Mouse (Mus musculus) kidney, postnatal 0 days (tissue): ENCODE measurements around the gene Mapk9. TPM values are rescaled to one million over a fixed set of nuclear protein-coding genes. Genes with fewer than 3 reads are reported as not detected.

ENCODE experiments used
- ATAC-seq: fragments of 200-750 bp; cut with Nextera tagmentation; replicated peaks from 2 replicates; pipeline ENCODE4 v1.8.0; 2017; ENCODE audit warnings: low read depth, moderate number of reproducible peaks, moderate TSS enrichment, moderate library complexity; ENCODE audit not compliant: low FRiP score
- DNase-seq: peaks from one replicate; pipeline ENCODE4 v3.0.0-alpha.2; 2016; ENCODE audit warnings: low spot score
- H3K27ac ChIP-seq: fragments of 300-500 bp; sonication (generic); 2 replicates; pipeline ENCODE4 v1.5.1; 2014; ENCODE audit warnings: mild to moderate bottlenecking
- H3K27me3 ChIP-seq: fragments of 300-500 bp; sonication (generic); 2 replicates; pipeline ENCODE4 v1.6.1; 2014; ENCODE audit warnings: low read length, mixed read lengths; ENCODE audit not compliant: insufficient read depth
- H3K36me3 ChIP-seq: fragments of 300-500 bp; sonication (generic); 2 replicates; pipeline ENCODE4 v1.6.1; 2014; ENCODE audit warnings: low read length, mixed read lengths; ENCODE audit not compliant: insufficient read depth
- H3K4me1 ChIP-seq: fragments of 300-500 bp; sonication (generic); replicated peaks from 2 replicates; pipeline ENCODE4 v1.6.1; 2014; ENCODE audit warnings: antibody characterized with exemption, low read length, mixed read lengths; ENCODE audit not compliant: insufficient read depth
- H3K4me2 ChIP-seq: fragments of 300-500 bp; sonication (generic); 2 replicates; pipeline ENCODE4 v1.6.1; 2014; ENCODE audit warnings: mild to moderate bottlenecking, low read length, moderate library complexity, mixed read lengths
- H3K4me3 ChIP-seq: fragments of 300-500 bp; sonication (generic); replicated peaks from 2 replicates; pipeline ENCODE4 v1.5.1; 2014; ENCODE audit warnings: low read depth, low read length
- H3K9ac ChIP-seq: fragments of 300-500 bp; sonication (generic); 2 replicates; pipeline ENCODE4 v1.6.1; 2014; ENCODE audit warnings: low read depth, low read length
- H3K9me3 ChIP-seq: fragments of 300-500 bp; sonication (generic); replicated peaks from 2 replicates; pipeline ENCODE4 v1.6.1; 2016; ENCODE audit warnings: low read length, inconsistent platforms, mixed read lengths
- CTCF ChIP-seq: IDR thresholded peaks from 2 replicates; pipeline ENCODE4 v1.5.1; 2016; ENCODE audit warnings: antibody characterized with exemption, low read depth, mild to moderate bottlenecking, moderate library complexity
- WGBS: fragments of 180-500 bp; shearing (Covaris S2); extraction: QIAGEN DNeasy Blood & Tissue Kit; methylation state at CpG from one replicate; pipeline ENCODE4 v1.1.7; 2014; 5-methylcytosine and 5-hydroxymethylcytosine counted together
- polyA plus RNA-seq: library from polyadenylated mRNA; unstranded; fragments of >200 nt; fragmentation: Nextera tagmentation; extraction: Ambion mirVana; gene quantifications from 2 replicates; pipeline ENCODE4 v1.2.1, GENCODE M21; 2015

Gene Mapk9
- polyA plus RNA-seq, 1 experiment from 2014 or later = 25.5 TPM

DNA sequence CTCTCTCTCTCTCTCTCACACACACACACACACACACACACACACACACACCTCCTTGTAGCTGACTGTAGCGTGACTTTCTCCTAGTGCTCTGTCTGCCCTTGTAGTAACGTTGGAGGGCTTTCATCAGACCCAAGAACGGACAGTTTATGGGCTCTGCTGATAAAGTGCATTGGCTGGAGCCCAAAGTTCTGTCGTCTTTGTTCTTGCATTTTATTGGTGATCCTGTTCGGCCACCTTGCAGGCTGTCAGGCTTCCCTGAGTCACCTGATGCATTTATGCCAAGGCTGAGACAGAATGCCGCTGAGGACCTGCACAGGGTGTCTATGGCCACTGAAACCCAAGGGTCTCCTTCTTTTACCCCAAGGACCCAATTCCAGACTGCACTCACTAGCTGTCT is 53.5 kb downstream of the Mapk9 start:
- Histone ChIP-seq H3K4me3 (no peak overlapping the region), H3K36me3 (no peaks in the 10 kb centered on the region), H3K9me3 (no peaks in the 10 kb centered on the region), H3K4me1 (0 out of 2 replicates have a peak, but pooled peaks cover 8% of the 10 kb centered on the region), H3K27ac (no peak overlapping the region), H3K9ac (no peak overlapping the region), H3K4me2 (no peak overlapping the region), H3K27me3 (peaks cover 19% of the 10 kb centered on the region)
- WGBS = 23% methylated on average over 6 of the region's 6 CpGs
- no peak for DNase-seq
- TF ChIP-seq CTCF = no peak
- no peak for ATAC-seq

DNA sequence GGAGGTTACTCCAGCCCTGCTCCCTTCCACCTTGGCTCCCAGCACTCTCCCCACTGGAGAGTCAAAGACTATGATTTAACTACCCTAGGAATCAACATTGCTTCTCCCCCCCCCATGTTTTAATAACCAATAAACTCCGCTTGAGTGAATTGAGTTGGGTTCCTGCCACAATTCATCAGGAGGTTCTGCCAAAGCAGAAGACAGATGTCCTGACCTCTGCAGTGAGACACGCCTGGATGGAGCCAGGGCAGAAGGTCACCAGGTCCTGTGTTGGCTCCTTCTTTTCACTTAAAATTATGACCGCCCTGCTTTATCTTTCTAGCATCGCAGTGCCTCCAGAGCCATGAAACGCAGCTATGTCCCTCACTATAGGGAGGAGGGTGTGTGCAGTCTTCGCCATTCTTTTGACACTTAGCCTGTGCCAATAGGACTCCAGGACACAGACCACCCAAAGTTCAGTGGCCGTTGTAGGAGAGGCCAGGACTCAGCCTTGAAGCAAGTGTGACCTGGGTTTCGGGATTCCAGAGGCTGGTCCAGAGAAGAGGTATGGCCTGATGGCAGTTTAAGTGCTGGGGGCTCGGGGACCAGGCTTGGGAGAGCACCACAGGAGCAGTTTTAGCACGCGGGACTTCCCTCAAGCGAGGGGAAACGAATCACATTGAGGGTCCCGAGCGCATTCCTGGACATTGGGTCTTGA is 54.6 kb downstream of the Mapk9 start:
- ATAC-seq = no peak; the same call in 1 of the 2 replicates
- Histone ChIP-seq H3K4me1 (0 out of 2 replicates have a peak, but pooled peaks cover 8% of the 10 kb centered on the region), H3K27me3 (peaks cover 19% of the 10 kb centered on the region), H3K4me2 (peak overlapping the region; percentile 100), H3K4me3 (peak overlapping the region; percentile 54), H3K9me3 (no peaks in the 10 kb centered on the region), H3K27ac (no peak overlapping the region), H3K9ac (no peak overlapping the region), H3K36me3 (no peaks in the 10 kb centered on the region)
- TF ChIP-seq CTCF = no peak
- 8% methylated on average over 15 of the region's 15 CpGs for WGBS
- DNase-seq = no peak

GRCm38 (mm10) chr11:49901659-49902458 is 55.3 kb downstream of the Mapk9 start, which contains the start of gene Rasgef1c:
Gene Rasgef1c (plus strand): TSS chr11:49901835.
- peak; percentile 67 for DNase-seq
- peak within 1 kb of the TSS; percentile 54 for H3K4me3 ChIP-seq
- H3K36me3 ChIP-seq = no peaks in the 10 kb centered on the region
- no peaks in the 10 kb centered on the region for H3K9me3 ChIP-seq
- 3% methylated on average over 95 of the region's 99 CpGs for WGBS
- no peak within 1 kb of the TSS for H3K27ac ChIP-seq
- 0 out of 2 replicates have a peak, but pooled peaks cover 8% of the 10 kb centered on the region for H3K4me1 ChIP-seq
- peaks cover 19% of the 10 kb centered on the region for H3K27me3 ChIP-seq
- H3K4me2 ChIP-seq = peak within 1 kb of the TSS; percentile 100
- H3K9ac ChIP-seq = peak within 1 kb of the TSS; percentile 57
- TF ChIP-seq CTCF = peak; percentile 63
- peak; percentile 71 for ATAC-seq

GRCm38 (mm10) chr11:49903333-49903732 is 56.8 kb downstream of the Mapk9 start:
- 10% methylated on average over 7 of the region's 7 CpGs for WGBS
- no peak overlapping the region for H3K27ac ChIP-seq

DNA sequence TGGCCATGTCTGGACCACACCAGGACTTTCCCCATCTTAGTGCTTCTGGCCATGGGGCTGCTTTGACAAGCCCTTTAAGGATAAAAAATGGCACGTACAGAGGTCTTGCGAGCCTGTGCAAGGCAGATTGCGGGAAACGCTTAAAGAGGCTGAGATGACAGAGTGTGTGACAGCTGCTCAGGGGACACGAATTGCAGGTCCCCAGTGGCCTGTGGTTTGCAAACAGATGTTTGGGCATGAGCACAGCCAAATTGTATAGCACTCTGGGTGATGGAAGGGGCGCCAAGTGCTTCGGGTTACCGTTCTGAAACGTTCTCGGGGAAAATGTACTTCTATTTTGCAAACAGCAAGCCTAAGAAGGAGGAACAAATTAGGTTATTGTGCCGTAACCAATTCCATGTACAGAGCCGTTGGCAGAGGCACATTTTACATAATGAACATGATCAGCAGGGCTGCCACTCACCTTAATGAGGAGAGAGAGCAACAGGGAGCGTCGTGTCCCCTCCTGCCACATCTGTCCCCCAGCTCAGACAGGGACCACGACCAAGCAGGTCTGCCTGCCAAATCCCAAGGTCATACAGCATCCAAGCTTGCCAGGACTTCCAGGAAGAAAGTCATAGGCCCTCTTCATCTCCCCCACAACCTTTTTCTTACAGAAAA is 72.1 kb downstream of the Mapk9 start:
- no peaks in the 10 kb centered on the region for H3K9me3 ChIP-seq
- no peaks in the 10 kb centered on the region for H3K4me1 ChIP-seq
- TF ChIP-seq CTCF = no peak
- no peak for ATAC-seq
- no peak overlapping the region for H3K27ac ChIP-seq
- H3K36me3 ChIP-seq = no peaks in the 10 kb centered on the region
- H3K27me3 ChIP-seq = no peaks in the 10 kb centered on the region
- no peak overlapping the region for H3K4me3 ChIP-seq
- DNase-seq = no peak
- 49% methylated on average over 15 of the region's 15 CpGs for WGBS
- no peak overlapping the region for H3K9ac ChIP-seq
- no peak overlapping the region for H3K4me2 ChIP-seq

More at GRCm38 (mm10) chr11:49903333-49903732, 56.8 kb downstream of the Mapk9 start:
- no peaks in the 10 kb centered on the region for H3K36me3 ChIP-seq
- no peak for ATAC-seq
- TF ChIP-seq CTCF = peak; percentile 81
- DNase-seq = peak; percentile 72
- H3K4me2 ChIP-seq = no peak overlapping the region
- H3K27me3 ChIP-seq = peaks cover 19% of the 10 kb centered on the region
- no peaks in the 10 kb centered on the region for H3K9me3 ChIP-seq
- H3K4me1 ChIP-seq = 0 out of 2 replicates have a peak, but pooled peaks cover 8% of the 10 kb centered on the region
- no peak overlapping the region for H3K4me3 ChIP-seq
- no peak overlapping the region for H3K9ac ChIP-seq

DNA sequence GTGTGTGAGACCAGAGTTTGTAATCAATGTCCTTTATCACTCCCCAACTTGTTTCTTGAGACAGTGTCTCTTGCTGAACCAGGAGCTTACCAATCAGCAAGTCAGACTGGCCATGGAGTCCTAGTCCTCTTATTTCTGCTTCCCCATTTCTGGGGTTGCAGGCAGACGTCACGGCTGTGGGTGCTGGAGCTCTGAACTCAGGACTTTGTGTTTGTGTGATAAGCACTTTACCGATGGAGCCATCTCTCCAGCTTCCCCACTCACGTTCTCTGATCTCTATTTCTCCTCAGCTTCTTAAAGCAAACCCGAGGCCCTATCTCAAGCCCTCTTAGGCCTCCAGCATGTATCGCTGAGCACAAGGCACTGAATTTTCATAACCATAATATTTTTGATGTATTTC is 72.8 kb downstream of the Mapk9 start:
- Histone ChIP-seq H3K4me3 (no peak overlapping the region), H3K27me3 (no peaks in the 10 kb centered on the region), H3K27ac (no peak overlapping the region), H3K9ac (no peak overlapping the region), H3K9me3 (no peaks in the 10 kb centered on the region), H3K4me2 (no peak overlapping the region), H3K4me1 (no peaks in the 10 kb centered on the region), H3K36me3 (no peaks in the 10 kb centered on the region)
- ATAC-seq (no peak), DNase-seq (no peak)
- WGBS = 89% methylated on average over 6 of the region's 6 CpGs
- no peak for TF ChIP-seq CTCF
